In genomic region chrX:103615453-103615852, GRCm38 (mm10) we compare ENCODE assay signal across 10 mouse cellular contexts. TPM values are rescaled to one million over a fixed set of nuclear protein-coding genes. Genes with fewer than 3 reads are reported as not detected.
DNase-seq lines count a peak whose midpoint lies in the region; ATAC-seq and TF ChIP-seq lines count a peak whose summit lies in the region.
"Had no signal": no experiment of that assay in that cellular context is flagged by ENCODE, and none has a peak within 500 bp of the region (broad histone marks: within the 10 kb centered on the region; RNA-seq: fewer than 3 reads in every experiment).

No protein-coding gene starts in this region.

- TF ChIP-seq EP300 in heart, adult 2 months (IDR thresholded peaks at IDR 0.05; ENCODE audit: insufficient read depth, low read depth, low read length), result no peak

- no peak for TF ChIP-seq POLR2A in heart, adult 2 months (IDR thresholded peaks at IDR 0.05; ENCODE audit: insufficient read depth, low read depth, low read length)
- no peak for TF ChIP-seq POLR2A in thymus, adult 2 months (IDR thresholded peaks at IDR 0.05; ENCODE audit: control insufficient read depth, extremely low read depth, insufficient read depth, low read length, poor library complexity)

- ATAC-seq in forebrain, postnatal 0 days, result no peak
- no peak for ATAC-seq in liver, embryonic 15.5 days (ENCODE audit: insufficient read depth)

- TF ChIP-seq CTCF in heart, adult 2 months (IDR thresholded peaks at IDR 0.05), result no peak
- TF ChIP-seq CTCF in C2C12 (IDR thresholded peaks at IDR 0.05; ENCODE audit: control insufficient read depth, insufficient read depth, insufficient read length), result no peak
- TF ChIP-seq CTCF in forebrain, postnatal 0 days (IDR thresholded peaks at IDR 0.05; ENCODE audit: low read depth), result no peak
- TF ChIP-seq CTCF in thymus, adult 2 months (IDR thresholded peaks at IDR 0.05; ENCODE audit: borderline replicate concordance, control insufficient read depth, extremely low read depth, insufficient read depth, low read length, poor library complexity), result no peak

- H3K79me2 ChIP-seq in heart, adult 2 months (replicated peaks; ENCODE audit: control insufficient read depth, insufficient read depth, low read length), result no peaks in the 10 kb centered on the region
- H3K79me2 ChIP-seq in C2C12 (ENCODE audit: control insufficient read depth, insufficient read depth), result peaks cover 64% of the 10 kb centered on the region

- no peak overlapping the region for H3K9ac ChIP-seq in heart, adult 2 months (ENCODE audit: low read depth, low read length)
- no peak overlapping the region for H3K9ac ChIP-seq in forebrain, postnatal 0 days
- H3K9ac ChIP-seq in liver, embryonic 15.5 days, result peak overlapping the region; percentile 62

- H3K79me3 ChIP-seq in C2C12 (ENCODE audit: low read depth), result peaks cover 46% of the 10 kb centered on the region

- no peaks in the 10 kb centered on the region for H3K9me3 ChIP-seq in forebrain, postnatal 0 days (ENCODE audit: low read length)
- H3K9me3 ChIP-seq in liver, embryonic 15.5 days (replicated peaks), result no peaks in the 10 kb centered on the region

- no peak for DNase-seq in heart, adult 2 months
- no peak for DNase-seq in heart, postnatal 25 days (ENCODE audit: low spot score)
- DNase-seq in forebrain, postnatal 0 days, result no peak
- no peak for DNase-seq in frontal cortex, postnatal 36 days (ENCODE audit: low spot score in 2 of 2)
- DNase-seq in thymus, adult 2 months, result no peak
- DNase-seq in MN1 (ENCODE audit: low spot score), result no peak

- H3K4me3 ChIP-seq in heart, adult 2 months, result no peak overlapping the region
- peak overlapping the region; percentile 14 for H3K4me3 ChIP-seq in C2C12 (ENCODE audit: insufficient read depth, poor library complexity, severe bottlenecking)
- H3K4me3 ChIP-seq in forebrain, postnatal 0 days (ENCODE audit: low read depth, low read length), result peak overlapping the region; percentile 40; the same call in 1 of the 2 replicates
- peak overlapping the region; percentile 68 for H3K4me3 ChIP-seq in liver, embryonic 15.5 days (replicated peaks)
- H3K4me3 ChIP-seq in thymus, adult 2 months (ENCODE audit: control insufficient read depth, insufficient read depth, low read length), result no peak overlapping the region

- H3K27me3 ChIP-seq in heart, adult 2 months (ENCODE audit: control insufficient read depth, insufficient read depth, low read length), result no peaks in the 10 kb centered on the region
- no peaks in the 10 kb centered on the region for H3K27me3 ChIP-seq in C2C12 (ENCODE audit: control insufficient read depth, insufficient read depth, insufficient read length)
- no peaks in the 10 kb centered on the region for H3K27me3 ChIP-seq in forebrain, postnatal 0 days (ENCODE audit: insufficient read depth, low read length)
- no peaks in the 10 kb centered on the region for H3K27me3 ChIP-seq in liver, embryonic 15.5 days
- H3K27me3 ChIP-seq in thymus, adult 2 months (ENCODE audit: control insufficient read depth, insufficient read depth, low read length), result no peaks in the 10 kb centered on the region

- peak overlapping the region; percentile 91 for H3K27ac ChIP-seq in heart, adult 2 months
- H3K27ac ChIP-seq in forebrain, postnatal 0 days (ENCODE audit: low read depth, low read length), result peak overlapping the region; percentile 90; the same call in 1 of the 2 replicates
- H3K27ac ChIP-seq in liver, embryonic 15.5 days (replicated peaks), result peak overlapping the region; percentile 84; the same call in 1 of the 2 replicates
- no peak overlapping the region for H3K27ac ChIP-seq in thymus, adult 2 months (ENCODE audit: control insufficient read depth, insufficient read depth, low read length)

- no peaks in the 10 kb centered on the region for H3K4me1 ChIP-seq in heart, adult 2 months (ENCODE audit: control insufficient read depth, insufficient read depth, low read length)
- 0 out of 2 replicates have a peak, but pooled peaks cover 3% of the 10 kb centered on the region for H3K4me1 ChIP-seq in forebrain, postnatal 0 days (ENCODE audit: insufficient read depth)
- H3K4me1 ChIP-seq in liver, embryonic 15.5 days (replicated peaks), result peaks cover 16% of the 10 kb centered on the region
- no peaks in the 10 kb centered on the region for H3K4me1 ChIP-seq in thymus, adult 2 months (replicated peaks; ENCODE audit: control insufficient read depth, insufficient read depth, low read length)

- intact Hi-C loops in heart, adult 2 months (cut with DNase I), result no loop called here
- intact Hi-C loops in heart, postnatal 25 days (cut with DNase I), result no loop called here

- no peak overlapping the region for H3ac ChIP-seq in C2C12 (ENCODE audit: control insufficient read depth, insufficient read length, low read depth)

- 77% methylated on average over 4 of the region's 4 CpGs for WGBS in heart, adult 2 months
- WGBS in forebrain, postnatal 0 days, result 61% methylated on average over 4 of the region's 4 CpGs
- WGBS in liver, embryonic 15.5 days (ENCODE audit: insufficient replicate concordance), result 79% methylated on average over 4 of the region's 4 CpGs
- 96% methylated on average over 4 of the region's 4 CpGs for WGBS in thymus, adult 2 months

- H3K36me3 ChIP-seq in heart, adult 2 months (ENCODE audit: control insufficient read depth, insufficient read depth, low read length), result no peaks in the 10 kb centered on the region
- H3K36me3 ChIP-seq in C2C12 (ENCODE audit: control insufficient read depth, insufficient read depth), result peaks cover 41% of the 10 kb centered on the region
- H3K36me3 ChIP-seq in forebrain, postnatal 0 days (ENCODE audit: insufficient read depth), result 0 out of 2 replicates have a peak, but pooled peaks cover under 1% of the 10 kb centered on the region
- peaks cover 27% of the 10 kb centered on the region for H3K36me3 ChIP-seq in liver, embryonic 15.5 days (replicated peaks)
- H3K36me3 ChIP-seq in thymus, adult 2 months (ENCODE audit: control insufficient read depth, insufficient read depth, low read length), result no peaks in the 10 kb centered on the region

- peak overlapping the region; percentile 59 for H3K4me2 ChIP-seq in forebrain, postnatal 0 days (ENCODE audit: low read depth)
- H3K4me2 ChIP-seq in liver, embryonic 15.5 days, result peak overlapping the region; percentile 70

TF ChIP-seq in C2C12, 6 proteins besides CTCF, POLR2A, EP300 and RAD21:
- no peak for TF ChIP-seq USF1 (IDR thresholded peaks at IDR 0.05; ENCODE audit: low read depth)
- no peak for TF ChIP-seq CEBPB (IDR thresholded peaks at IDR 0.05; ENCODE audit: low read depth)
- no peak for TF ChIP-seq MYOG (IDR thresholded peaks at IDR 0.05; ENCODE audit: control insufficient read depth, extremely low read depth, insufficient read length)
- no peak for TF ChIP-seq FOSL1 (IDR thresholded peaks at IDR 0.05; ENCODE audit: insufficient read depth, low read length, poor library complexity, severe bottlenecking)
- no peak for TF ChIP-seq MAX (IDR thresholded peaks at IDR 0.05)
- no peak for TF ChIP-seq MYOD1 (IDR thresholded peaks at IDR 0.05; ENCODE audit: control insufficient read depth, insufficient read length, low read depth)

RNA-seq across cellular contexts. Expression of gene Zcchc13, which starts 14.9 kb away (rescaled TPM):
- not detected for total RNA-seq in heart, adult 2 months (2021)
- polyA plus RNA-seq in heart, adult 2 months (2012; rRNA removed), result not detected in 2 replicates
- total RNA-seq in heart, postnatal 25 days (2021), result not detected
- polyA plus RNA-seq in C2C12 (2012; fragmentation: generic; extraction: Trizol), result not detected
- total RNA-seq in forebrain, postnatal 0 days (2014; rRNA removed), result not detected in 2 replicates
- polyA plus RNA-seq in forebrain, postnatal 0 days (2015; fragmentation: Nextera tagmentation; extraction: Ambion mirVana), result not detected in 2 replicates
- not detected in 2 replicates for polyA plus RNA-seq in liver, embryonic 15.5 days (2015; fragmentation: Nextera tagmentation; extraction: Ambion mirVana)
- 0.12 TPM in 1 of 2 replicates, not detected in the other for polyA plus RNA-seq in thymus, adult 2 months (2012; rRNA removed)
- total RNA-seq: left cerebral cortex, adult 18-20 months had no signal
- polyA plus RNA-seq: brain, embryonic 14.5 days had no signal

Comparison
In these comparisons a context has a peak if more than half of its experiments do, and no peak if none do; other contexts are left out.
1. H3K4me3 ChIP-seq: peak in C2C12 (single experiment), forebrain, postnatal 0 days (single experiment) and liver, embryonic 15.5 days (single experiment); none in heart, adult 2 months (single experiment) and thymus, adult 2 months (single experiment).